Mouse (Mus musculus) MEL (cell line): ENCODE data around the gene Adgrl4.

Experiments used
- CHD1 ChIP-seq: IDR thresholded peaks from 2 replicates; pipeline ENCODE4 v1.6.1; 2012; ENCODE audit warnings: low read depth, mild to moderate bottlenecking, inconsistent platforms, low read length, improper control_type of control experiment
- CTCF ChIP-seq, 3 experiments: IDR thresholded peaks in 2 of 3; conservative IDR thresholded peaks in 1 of 3; 2 replicates each; pipeline ENCODE4 v1.5.1; 2011 to 2012; ENCODE audit warnings: low read length in 3 of 3, low read depth in 2 of 3, mild to moderate bottlenecking in 2 of 3, improper control_type of control experiment in 1 of 3, inconsistent platforms in 1 of 3, mixed read lengths in 1 of 3, moderate library complexity in 1 of 3; ENCODE audit not compliant: control insufficient read depth in 1 of 3, insufficient read depth in 1 of 3, poor library complexity in 1 of 3, severe bottlenecking in 1 of 3
- MEF2A ChIP-seq: IDR thresholded peaks from 2 replicates; pipeline ENCODE4 v1.6.1; 2014; ENCODE audit warnings: low read depth, mild to moderate bottlenecking, inconsistent platforms, low read length, improper control_type of control experiment; ENCODE audit not compliant: poor library complexity, insufficient replicate concordance, severe bottlenecking; ENCODE audit errors: extremely low read depth
- ZKSCAN1 ChIP-seq: IDR thresholded peaks from 2 replicates; pipeline ENCODE4 v1.6.1; 2012; ENCODE audit warnings: low read depth, mild to moderate bottlenecking, inconsistent platforms, low read length, improper control_type of control experiment, moderate library complexity

DNA sequence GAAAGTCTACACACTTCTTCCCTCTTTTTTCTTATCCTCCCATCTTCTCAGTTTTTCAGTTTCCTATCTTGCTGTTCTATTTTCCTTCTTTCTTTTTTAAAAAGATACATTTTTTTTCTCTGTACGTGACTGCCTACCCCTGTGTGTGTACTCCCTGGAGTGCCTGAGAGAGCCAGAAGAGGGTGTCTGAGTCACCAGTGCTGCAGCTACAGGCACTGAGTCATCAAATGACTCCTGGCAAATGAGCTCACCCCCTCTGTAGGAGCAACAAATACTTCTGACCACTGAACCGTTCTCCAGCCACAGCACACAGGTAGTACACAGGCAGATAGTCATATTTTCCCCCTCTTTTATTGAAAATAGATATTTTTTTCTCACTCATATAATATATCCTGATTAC lies 8.2 kb downstream of the Adgrl4 start:
- TF ChIP-seq ZKSCAN1: no peak
- no peak for TF ChIP-seq MEF2A
- TF ChIP-seq CTCF (IDR thresholded peaks at IDR 0.05 in 2 of 3, conservative IDR thresholded peaks at IDR 0.05 in 1 of 3; ENCODE audit: control insufficient read depth in 1 of 3, insufficient read depth in 1 of 3, low read depth in 2 of 3, low read length in 3 of 3, poor library complexity in 1 of 3, severe bottlenecking in 1 of 3): no peak
- no peak for TF ChIP-seq CHD1
